Mouse (Mus musculus): ENCODE measurements around the gene Irf1. TPM values are rescaled to one million over a fixed set of nuclear protein-coding genes. Genes with fewer than 3 reads are reported as not detected.

Irf1 gene
- polyA plus RNA-seq, 1 experiment from 2014 or later: 2.8 TPM

- Histone ChIP-seq H3K4me2 (no peak overlapping the region), H3K9ac (ENCODE audit: low read length) (no peak overlapping the region), H3K27ac (ENCODE audit: low read depth, low read length) (no peak overlapping the region), H3K27me3 (ENCODE audit: control insufficient read depth, insufficient read depth, low read length) (no peaks in the 10 kb centered on the region), H3K9me3 (ENCODE audit: control insufficient read depth, low read length) (no peaks in the 10 kb centered on the region), H3K36me3 (ENCODE audit: control insufficient read depth, insufficient read depth, low read length) (no peaks in the 10 kb centered on the region), H3K4me1 (ENCODE audit: control insufficient read depth, insufficient read depth, low read length) (no peaks in the 10 kb centered on the region), H3K4me3 (ENCODE audit: low read depth, low read length) (no peak overlapping the region)
- ATAC-seq (ENCODE audit: low FRiP score) (no peak), DNase-seq (ENCODE audit: low spot score, missing footprints) (no peak)
- WGBS: 62% methylated on average over 5 of the region's 5 CpGs
Observed at GRCm38 (mm10) chr11:53810156-53810555, 40.3 kb downstream of the Irf1 start.

- 84% methylated on average over 2 of the region's 2 CpGs for WGBS
- ATAC-seq (ENCODE audit: low FRiP score) (no peak), DNase-seq (ENCODE audit: low spot score, missing footprints) (no peak)
- no peaks in the 10 kb centered on the region for H3K27me3 ChIP-seq (ENCODE audit: control insufficient read depth, insufficient read depth, low read length)
- no peak overlapping the region for H3K9ac ChIP-seq (ENCODE audit: low read length)
- no peaks in the 10 kb centered on the region for H3K36me3 ChIP-seq (ENCODE audit: control insufficient read depth, insufficient read depth, low read length)
- H3K4me1 ChIP-seq (ENCODE audit: control insufficient read depth, insufficient read depth, low read length): no peaks in the 10 kb centered on the region
- no peaks in the 10 kb centered on the region for H3K9me3 ChIP-seq (ENCODE audit: control insufficient read depth, low read length)
- no peak overlapping the region for H3K27ac ChIP-seq (ENCODE audit: low read depth, low read length)
- no peak overlapping the region for H3K4me2 ChIP-seq
- no peak overlapping the region for H3K4me3 ChIP-seq (ENCODE audit: low read depth, low read length)
Observed at GRCm38 (mm10) chr11:53810749-53811148, 40.9 kb downstream of the Irf1 start.

GRCm38 (mm10) chr11:53811312-53811711 lies 41.5 kb downstream of the Irf1 start:
- Histone ChIP-seq H3K27ac (ENCODE audit: low read depth, low read length) (no peak overlapping the region), H3K27me3 (ENCODE audit: control insufficient read depth, insufficient read depth, low read length) (no peaks in the 10 kb centered on the region), H3K4me3 (ENCODE audit: low read depth, low read length) (no peak overlapping the region), H3K4me2 (no peak overlapping the region), H3K36me3 (ENCODE audit: control insufficient read depth, insufficient read depth, low read length) (no peaks in the 10 kb centered on the region), H3K9ac (ENCODE audit: low read length) (no peak overlapping the region), H3K9me3 (ENCODE audit: control insufficient read depth, low read length) (no peaks in the 10 kb centered on the region), H3K4me1 (ENCODE audit: control insufficient read depth, insufficient read depth, low read length) (no peaks in the 10 kb centered on the region)
- 91% methylated on average over 3 of the region's 3 CpGs for WGBS
- no peak for ATAC-seq (ENCODE audit: low FRiP score)
- DNase-seq (ENCODE audit: low spot score, missing footprints): no peak

- Histone ChIP-seq H3K4me3 (ENCODE audit: low read depth, low read length) (no peak overlapping the region), H3K9me3 (ENCODE audit: control insufficient read depth, low read length) (no peaks in the 10 kb centered on the region), H3K9ac (ENCODE audit: low read length) (no peak overlapping the region), H3K27me3 (ENCODE audit: control insufficient read depth, insufficient read depth, low read length) (no peaks in the 10 kb centered on the region), H3K36me3 (ENCODE audit: control insufficient read depth, insufficient read depth, low read length) (no peaks in the 10 kb centered on the region), H3K4me1 (ENCODE audit: control insufficient read depth, insufficient read depth, low read length) (no peaks in the 10 kb centered on the region), H3K27ac (ENCODE audit: low read depth, low read length) (no peak overlapping the region), H3K4me2 (no peak overlapping the region)
- DNase-seq (ENCODE audit: low spot score, missing footprints) (no peak), ATAC-seq (ENCODE audit: low FRiP score) (no peak)
- 87% methylated on average over 16 of the region's 16 CpGs for WGBS
Observed at GRCm38 (mm10) chr11:53813001-53813868, 43.4 kb downstream of the Irf1 start.

- no peak overlapping the region for H3K27ac ChIP-seq (ENCODE audit: low read depth, low read length)
- H3K9me3 ChIP-seq (ENCODE audit: control insufficient read depth, low read length): no peaks in the 10 kb centered on the region
- H3K27me3 ChIP-seq (ENCODE audit: control insufficient read depth, insufficient read depth, low read length): no peaks in the 10 kb centered on the region
- no peak overlapping the region for H3K4me2 ChIP-seq
- H3K9ac ChIP-seq (ENCODE audit: low read length): no peak overlapping the region
- H3K36me3 ChIP-seq (ENCODE audit: control insufficient read depth, insufficient read depth, low read length): no peaks in the 10 kb centered on the region
- DNase-seq (ENCODE audit: low spot score, missing footprints) (no peak), ATAC-seq (ENCODE audit: low FRiP score) (no peak)
- H3K4me3 ChIP-seq (ENCODE audit: low read depth, low read length): no peak overlapping the region
- 78% methylated on average over 3 of the region's 3 CpGs for WGBS
- no peaks in the 10 kb centered on the region for H3K4me1 ChIP-seq (ENCODE audit: control insufficient read depth, insufficient read depth, low read length)
Observed at GRCm38 (mm10) chr11:53814810-53815209, 45.0 kb downstream of the Irf1 start.

- Histone ChIP-seq H3K27me3 (ENCODE audit: control insufficient read depth, insufficient read depth, low read length) (no peaks in the 10 kb centered on the region), H3K9me3 (ENCODE audit: control insufficient read depth, low read length) (no peaks in the 10 kb centered on the region), H3K36me3 (ENCODE audit: control insufficient read depth, insufficient read depth, low read length) (no peaks in the 10 kb centered on the region), H3K9ac (ENCODE audit: low read length) (no peak overlapping the region), H3K4me1 (ENCODE audit: control insufficient read depth, insufficient read depth, low read length) (no peaks in the 10 kb centered on the region), H3K27ac (ENCODE audit: low read depth, low read length) (no peak overlapping the region), H3K4me3 (ENCODE audit: low read depth, low read length) (no peak overlapping the region), H3K4me2 (no peak overlapping the region)
- 91% methylated on average over 5 of the region's 5 CpGs for WGBS
- ATAC-seq (ENCODE audit: low FRiP score): no peak
- no peak for DNase-seq (ENCODE audit: low spot score, missing footprints)
Observed at GRCm38 (mm10) chr11:53816841-53817375, 47.1 kb downstream of the Irf1 start.

- Histone ChIP-seq H3K36me3 (ENCODE audit: control insufficient read depth, insufficient read depth, low read length) (no peaks in the 10 kb centered on the region), H3K4me1 (ENCODE audit: control insufficient read depth, insufficient read depth, low read length) (no peaks in the 10 kb centered on the region), H3K9ac (ENCODE audit: low read length) (no peak overlapping the region), H3K4me2 (no peak overlapping the region), H3K4me3 (ENCODE audit: low read depth, low read length) (no peak overlapping the region), H3K27me3 (ENCODE audit: control insufficient read depth, insufficient read depth, low read length) (no peaks in the 10 kb centered on the region), H3K27ac (ENCODE audit: low read depth, low read length) (no peak overlapping the region), H3K9me3 (ENCODE audit: control insufficient read depth, low read length) (no peaks in the 10 kb centered on the region)
- ATAC-seq (ENCODE audit: low FRiP score): no peak
- 53% methylated on average over 6 of the region's 6 CpGs for WGBS
- DNase-seq (ENCODE audit: low spot score, missing footprints): no peak
Observed at GRCm38 (mm10) chr11:53818794-53819193, 49.0 kb downstream of the Irf1 start.

- Histone ChIP-seq H3K4me2 (no peak overlapping the region), H3K9me3 (ENCODE audit: control insufficient read depth, low read length) (no peaks in the 10 kb centered on the region), H3K4me1 (ENCODE audit: control insufficient read depth, insufficient read depth, low read length) (no peaks in the 10 kb centered on the region), H3K36me3 (ENCODE audit: control insufficient read depth, insufficient read depth, low read length) (no peaks in the 10 kb centered on the region), H3K9ac (ENCODE audit: low read length) (no peak overlapping the region), H3K27ac (ENCODE audit: low read depth, low read length) (no peak overlapping the region), H3K4me3 (ENCODE audit: low read depth, low read length) (no peak overlapping the region), H3K27me3 (ENCODE audit: control insufficient read depth, insufficient read depth, low read length) (no peaks in the 10 kb centered on the region)
- no peak for ATAC-seq (ENCODE audit: low FRiP score)
- WGBS: 90% methylated on average over 6 of the region's 6 CpGs
- no peak for DNase-seq (ENCODE audit: low spot score, missing footprints)
Observed at GRCm38 (mm10) chr11:53819511-53819910, 49.7 kb downstream of the Irf1 start.

- ATAC-seq (ENCODE audit: low FRiP score): no peak
- Histone ChIP-seq H3K9me3 (ENCODE audit: control insufficient read depth, low read length) (no peaks in the 10 kb centered on the region), H3K27me3 (ENCODE audit: control insufficient read depth, insufficient read depth, low read length) (no peaks in the 10 kb centered on the region), H3K4me3 (ENCODE audit: low read depth, low read length) (no peak overlapping the region), H3K4me1 (ENCODE audit: control insufficient read depth, insufficient read depth, low read length) (no peaks in the 10 kb centered on the region), H3K4me2 (no peak overlapping the region), H3K36me3 (ENCODE audit: control insufficient read depth, insufficient read depth, low read length) (no peaks in the 10 kb centered on the region), H3K9ac (ENCODE audit: low read length) (no peak overlapping the region), H3K27ac (ENCODE audit: low read depth, low read length) (no peak overlapping the region)
- no peak for DNase-seq (ENCODE audit: low spot score, missing footprints)
- WGBS: 88% methylated on average over 13 of the region's 13 CpGs
Observed at GRCm38 (mm10) chr11:53820516-53821170, 50.8 kb downstream of the Irf1 start.

All from midbrain, embryonic 11.5 days (tissue).